Mouse (Mus musculus) embryonic facial prominence, embryonic 12.5 days (tissue): ENCODE data around the gene Phf24. TPM values are rescaled to one million over a fixed set of nuclear protein-coding genes. Genes with fewer than 3 reads are reported as not detected.
"Not testable (repeated sequence)": the region's sequence is repeated elsewhere in the genome, so short reads cannot be mapped to it uniquely, and the experiment has no call there.

Experiments
- ATAC-seq: fragments of 200-750 bp; cut with Nextera tagmentation; 2 replicates; pipeline ENCODE4 v1.8.0; 2017; ENCODE audit not compliant: insufficient number of reproducible peaks, insufficient read depth, low FRiP score, low TSS enrichment
- H3K27ac ChIP-seq: fragments of 300-500 bp; sonication (generic); 2 replicates; pipeline ENCODE4 v1.5.1; 2016; ENCODE audit warnings: mild to moderate bottlenecking
- H3K27me3 ChIP-seq: fragments of 300-500 bp; sonication (generic); 2 replicates; pipeline ENCODE4 v1.6.1; 2016; ENCODE audit warnings: mild to moderate bottlenecking, moderate library complexity
- H3K36me3 ChIP-seq: fragments of 300-500 bp; sonication (generic); 2 replicates; pipeline ENCODE4 v1.6.1; 2016; ENCODE audit warnings: mild to moderate bottlenecking
- H3K4me1 ChIP-seq: fragments of 300-500 bp; sonication (generic); 2 replicates; pipeline ENCODE4 v1.6.1; 2016
- H3K4me2 ChIP-seq: fragments of 300-500 bp; sonication (generic); replicated peaks from 2 replicates; pipeline ENCODE4 v1.6.1; 2016; ENCODE audit warnings: mild to moderate bottlenecking, moderate library complexity
- H3K4me3 ChIP-seq: fragments of 300-500 bp; sonication (generic); 2 replicates; pipeline ENCODE4 v1.5.1; 2016; ENCODE audit warnings: mild to moderate bottlenecking
- H3K9ac ChIP-seq: fragments of 300-500 bp; sonication (generic); 2 replicates; pipeline ENCODE4 v1.6.1; 2016; ENCODE audit warnings: mild to moderate bottlenecking, moderate library complexity
- H3K9me3 ChIP-seq: fragments of 300-500 bp; sonication (generic); 2 replicates; pipeline ENCODE4 v1.6.1; 2016; ENCODE audit warnings: mild to moderate bottlenecking, moderate library complexity
- whole genome bisulfite sequencing: fragments of 180-500 bp; shearing (Covaris S2); methylation state at CpG from one replicate; pipeline ENCODE4 v1.1.7; 2016; 5-methylcytosine and 5-hydroxymethylcytosine counted together
- polyA plus RNA-seq: library from polyadenylated mRNA; unstranded; fragments of >200 nt; fragmentation: Nextera tagmentation; extraction: Ambion mirVana; gene quantifications from 2 replicates; pipeline ENCODE4 v1.2.1, GENCODE M21; 2016

The Phf24 gene
- polyA plus RNA-seq, 1 experiment from 2014 or later: 2.5 TPM

DNA sequence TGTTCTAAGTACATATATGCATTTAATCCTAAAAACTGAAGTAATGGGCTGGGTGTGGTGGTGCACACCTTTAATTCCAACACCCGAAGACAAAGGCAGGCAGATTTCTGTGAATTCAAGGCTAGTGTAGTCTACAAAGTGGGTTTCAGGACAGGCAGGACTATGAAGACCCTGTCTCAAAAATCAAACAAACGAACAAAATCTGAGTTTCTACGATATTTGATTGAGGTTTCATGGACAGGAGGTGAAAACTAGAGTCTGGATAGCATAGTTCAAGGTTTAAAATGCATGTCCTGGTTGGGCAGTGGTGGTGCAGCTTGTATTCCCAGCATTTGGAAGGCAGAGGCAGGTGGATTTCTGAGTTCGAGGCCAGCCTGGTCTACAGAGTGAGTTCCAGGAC, 52.8 kb downstream of the Phf24 start, which contains the start of gene 1700022I11Rik:
TSS of gene 1700022I11Rik (plus strand) at position 301 of the 400 bp plus-strand sequence.
- ATAC-seq: no peak
- no peak within 1 kb of the TSS for H3K9ac ChIP-seq

DNA sequence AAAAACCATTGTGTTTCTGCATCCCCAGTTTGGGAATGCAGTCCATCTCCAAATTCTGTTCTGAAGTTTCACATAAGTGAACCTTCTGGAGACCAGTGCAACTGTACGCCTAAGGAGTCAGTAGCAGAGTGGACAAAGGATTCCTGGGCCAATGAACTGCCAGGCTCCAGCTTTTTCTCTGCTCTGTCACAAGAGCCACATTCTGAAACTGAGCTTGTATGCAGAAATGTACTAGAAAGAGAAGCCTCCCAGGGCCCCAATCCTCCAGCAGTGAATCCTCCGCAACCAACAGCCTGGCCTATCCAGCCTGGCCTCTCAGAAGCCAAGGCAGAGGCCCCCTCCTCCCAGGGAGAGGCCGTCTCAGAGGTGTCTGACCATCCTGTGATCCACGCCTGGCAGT, 56.5 kb downstream of the Phf24 start:
- H3K9me3 ChIP-seq: no peaks in the 10 kb centered on the region
- ATAC-seq: no peak
- no peaks in the 10 kb centered on the region for H3K4me1 ChIP-seq
- peaks cover 15% of the 10 kb centered on the region for H3K36me3 ChIP-seq
- H3K9ac ChIP-seq: no peak overlapping the region
- no peak overlapping the region for H3K27ac ChIP-seq
- H3K27me3 ChIP-seq: no peaks in the 10 kb centered on the region
- no peak overlapping the region for H3K4me2 ChIP-seq
- WGBS: 83% methylated on average over 4 of the region's 4 CpGs
- no peak overlapping the region for H3K4me3 ChIP-seq

More for the DNA sequence above, 52.8 kb downstream of the Phf24 start, which contains the start of gene 1700022I11Rik:
- Histone ChIP-seq H3K4me3 (no peak within 1 kb of the TSS), H3K27ac (no peak within 1 kb of the TSS), H3K9me3 (no peaks in the 10 kb centered on the region), H3K36me3 (no peaks in the 10 kb centered on the region), H3K27me3 (no peaks in the 10 kb centered on the region), H3K4me1 (no peaks in the 10 kb centered on the region), H3K4me2 (no peak within 1 kb of the TSS)
- WGBS: 82% methylated on average over 4 of the region's 4 CpGs

DNA sequence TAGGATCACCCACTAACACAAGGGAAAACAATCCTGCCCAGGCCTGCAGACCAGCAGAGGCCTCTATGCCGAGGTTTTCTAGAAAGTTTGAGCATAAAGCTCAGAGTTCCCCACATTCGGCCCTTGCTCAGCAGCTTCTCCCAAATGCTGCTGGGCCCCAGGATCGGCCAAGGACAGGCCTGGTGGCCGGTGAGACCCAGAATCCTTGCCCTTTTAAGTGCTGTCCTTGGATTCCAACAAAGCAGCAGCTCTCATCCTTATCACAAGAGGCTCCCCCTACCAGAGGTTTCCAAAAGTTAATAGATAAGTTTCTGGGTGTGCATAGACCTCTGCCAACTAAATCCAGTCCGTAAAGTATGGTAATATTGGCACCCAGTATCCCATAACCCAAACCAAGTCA, 57.4 kb downstream of the Phf24 start:
- Histone ChIP-seq H3K27me3 (no peaks in the 10 kb centered on the region), H3K9me3 (no peaks in the 10 kb centered on the region), H3K4me3 (no peak overlapping the region), H3K9ac (no peak overlapping the region), H3K27ac (no peak overlapping the region), H3K4me2 (no peak overlapping the region), H3K4me1 (no peaks in the 10 kb centered on the region), H3K36me3 (peaks cover 21% of the 10 kb centered on the region)
- WGBS: 81% methylated on average over 5 of the region's 5 CpGs
- ATAC-seq: no peak

DNA sequence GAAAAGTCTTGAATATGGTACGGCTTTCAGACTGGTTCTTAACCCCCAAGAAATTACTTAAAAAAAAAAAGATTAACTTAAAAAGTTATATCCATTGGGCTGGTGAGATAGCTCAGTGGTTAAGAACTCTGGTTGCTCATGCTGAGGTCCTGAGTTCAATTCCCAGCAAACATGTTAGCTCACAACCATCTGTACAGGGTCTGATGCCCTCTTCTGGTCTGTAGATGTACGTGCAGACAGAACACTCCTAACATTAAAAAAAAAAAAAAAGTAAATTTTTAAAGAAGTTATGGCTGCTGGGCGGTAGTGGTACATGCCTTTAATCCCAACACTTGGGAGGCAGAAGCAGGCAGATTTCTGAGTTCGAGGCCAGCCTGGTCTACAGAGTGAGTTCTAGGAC, 61.6 kb downstream of the Phf24 start:
- Histone ChIP-seq H3K4me1 (no peaks in the 10 kb centered on the region), H3K4me2 (no peak overlapping the region), H3K27ac (no peak overlapping the region), H3K36me3 (peaks cover 53% of the 10 kb centered on the region), H3K4me3 (no peak overlapping the region), H3K9ac (no peak overlapping the region), H3K27me3 (no peaks in the 10 kb centered on the region), H3K9me3 (no peaks in the 10 kb centered on the region)
- 91% methylated on average over 4 of the region's 4 CpGs for WGBS
- no peak for ATAC-seq

DNA sequence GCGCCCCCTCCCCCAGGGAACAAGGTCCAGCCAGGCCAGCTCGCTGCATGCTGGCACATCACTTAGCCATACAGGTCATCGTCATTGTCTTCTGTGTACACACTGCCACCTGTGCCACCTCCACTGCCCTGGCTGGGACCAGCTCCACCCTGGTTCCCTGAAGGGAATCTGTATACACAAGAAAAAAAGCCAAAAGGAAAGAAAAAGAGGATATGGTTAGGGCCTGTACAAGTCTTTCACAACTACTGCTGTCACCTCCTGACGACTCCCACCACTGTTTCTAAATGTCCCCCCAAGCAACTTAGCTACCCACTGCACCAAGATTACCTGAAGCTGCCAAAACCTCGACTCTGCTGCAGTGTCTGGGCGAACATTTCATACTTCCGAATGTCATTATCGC, 64.0 kb downstream of the Phf24 start:
- H3K36me3 ChIP-seq: peaks cover 75% of the 10 kb centered on the region

DNA sequence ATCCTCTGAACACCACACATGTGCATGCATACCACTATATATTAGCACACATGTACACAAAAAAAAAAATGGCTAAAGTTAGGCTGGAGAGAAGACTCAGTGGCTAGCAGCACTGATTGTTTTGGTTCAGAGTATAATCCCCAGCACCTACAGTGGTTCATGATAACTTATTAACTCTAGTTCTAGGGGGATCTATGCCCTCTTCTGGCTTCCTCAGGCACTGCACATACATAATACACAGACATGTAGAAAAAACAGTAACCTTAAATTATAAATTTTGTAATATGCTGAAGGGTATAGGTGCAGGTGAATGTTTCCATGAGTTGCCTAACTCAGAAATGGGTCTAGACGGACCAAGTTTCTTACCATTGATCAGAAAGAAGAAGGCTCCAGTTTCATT, 71.8 kb downstream of the Phf24 start:
- Histone ChIP-seq H3K27ac (no peak overlapping the region), H3K36me3 (peaks cover 93% of the 10 kb centered on the region), H3K9ac (no peak overlapping the region), H3K4me1 (no peaks in the 10 kb centered on the region), H3K4me2 (no peak overlapping the region), H3K27me3 (no peaks in the 10 kb centered on the region), H3K9me3 (no peaks in the 10 kb centered on the region), H3K4me3 (no peak overlapping the region)
- 60% methylated on average over 1 of the region's 1 CpGs for WGBS
- no peak for ATAC-seq

More for the DNA sequence above, 64.0 kb downstream of the Phf24 start:
- H3K27me3 ChIP-seq, H3K9me3 ChIP-seq, H3K4me2 ChIP-seq, H3K9ac ChIP-seq, H3K4me1 ChIP-seq, H3K4me3 ChIP-seq, H3K27ac ChIP-seq: not testable (repeated sequence)
- 0 out of 2 replicates have a peak, but pooled peaks have one; percentile 41 for ATAC-seq
- WGBS: 91% methylated on average over 8 of the region's 8 CpGs

Other genes starting within 250 kb of the Phf24 start
- 0.38 and 0.41 TPM in 2 replicates for gene 4930578G10Rik, start 181.1 kb upstream of the Phf24 start, polyA plus RNA-seq
- 0.38 and 0.50 TPM in 2 replicates for gene Ccl19, start 160.1 kb upstream of the Phf24 start, polyA plus RNA-seq
- gene Ccl21a, start 142.7 kb upstream of the Phf24 start, polyA plus RNA-seq: 15.5 and 16.7 TPM in 2 replicates
- gene Fam205a1, start 62.8 kb upstream of the Phf24 start, polyA plus RNA-seq: 0.06 and 0.08 TPM in 2 replicates
- 0.48 and 0.49 TPM in 2 replicates for gene Gm12394, start 59.9 kb upstream of the Phf24 start, polyA plus RNA-seq
- gene Fam205c, start 42.4 kb upstream of the Phf24 start, polyA plus RNA-seq: 0.74 and 1.6 TPM in 2 replicates
- 8.0 and 10.4 TPM in 2 replicates for gene Dnajb5, start 33.2 kb downstream of the Phf24 start, polyA plus RNA-seq
- gene 1700022I11Rik, start 52.9 kb downstream of the Phf24 start, polyA plus RNA-seq: 0.56 and 0.70 TPM in 2 replicates
- 640 and 642 TPM in 2 replicates for gene Vcp, start 83.8 kb downstream of the Phf24 start, polyA plus RNA-seq
- gene Fancg, start 93.8 kb downstream of the Phf24 start, polyA plus RNA-seq: 20.4 and 20.8 TPM in 2 replicates
- gene Pigo, start 109.2 kb downstream of the Phf24 start, polyA plus RNA-seq: 26.5 and 28.1 TPM in 2 replicates
- 333 and 352 TPM in 2 replicates for gene Stoml2, start 115.0 kb downstream of the Phf24 start, polyA plus RNA-seq
- gene Fam214b, start 129.6 kb downstream of the Phf24 start, polyA plus RNA-seq: 20.4 and 22.9 TPM in 2 replicates
- gene Unc13b, start 142.3 kb downstream of the Phf24 start, polyA plus RNA-seq: 7.8 and 9.1 TPM in 2 replicates